Mouse (Mus musculus) embryonic fibroblast, embryonic 13.5 days (primary cell): ENCODE measurements around the gene Vmn2r59. TPM values are rescaled to one million over a fixed set of nuclear protein-coding genes. Genes with fewer than 3 reads are reported as not detected.
"Not testable (repeated sequence)": the region's sequence is repeated elsewhere in the genome, so short reads cannot be mapped to it uniquely, and the experiment has no call there.

Source experiments
- H3K27ac ChIP-seq: 2 replicates; pipeline ENCODE4 v1.5.1; 2012; ENCODE audit warnings: low read length, control low read depth, inconsistent platforms; ENCODE audit not compliant: insufficient read depth
- H3K4me1 ChIP-seq: 2 replicates; pipeline ENCODE4 v1.6.1; 2011; ENCODE audit warnings: low read length; ENCODE audit not compliant: control insufficient read depth, insufficient read depth
- H3K4me3 ChIP-seq: 2 replicates; pipeline ENCODE4 v1.5.1; 2011; ENCODE audit warnings: mild to moderate bottlenecking, control low read depth, low read length; ENCODE audit not compliant: insufficient read depth
- CTCF ChIP-seq: IDR thresholded peaks from 2 replicates; pipeline ENCODE4 v1.5.1; 2011; ENCODE audit warnings: mild to moderate bottlenecking, control low read depth, low read length, moderate library complexity, borderline replicate concordance; ENCODE audit not compliant: insufficient read depth
- POLR2A ChIP-seq: IDR thresholded peaks from 2 replicates; pipeline ENCODE4 v1.6.1; 2011; ENCODE audit warnings: low read depth, mild to moderate bottlenecking, control low read depth, low read length, moderate library complexity
- polyA plus RNA-seq: library from polyadenylated mRNA; stranded (reverse); fragments of >200 nt; gene quantifications from 2 replicates; pipeline ENCODE4 v1.2.4, GENCODE M21; 2011; ENCODE audit warnings: low read depth; ENCODE audit not compliant: missing spikeins, insufficient read length

Gene Vmn2r59
- polyA plus RNA-seq = 0.05 TPM in 1 of 2 replicates, not detected in the other

DNA sequence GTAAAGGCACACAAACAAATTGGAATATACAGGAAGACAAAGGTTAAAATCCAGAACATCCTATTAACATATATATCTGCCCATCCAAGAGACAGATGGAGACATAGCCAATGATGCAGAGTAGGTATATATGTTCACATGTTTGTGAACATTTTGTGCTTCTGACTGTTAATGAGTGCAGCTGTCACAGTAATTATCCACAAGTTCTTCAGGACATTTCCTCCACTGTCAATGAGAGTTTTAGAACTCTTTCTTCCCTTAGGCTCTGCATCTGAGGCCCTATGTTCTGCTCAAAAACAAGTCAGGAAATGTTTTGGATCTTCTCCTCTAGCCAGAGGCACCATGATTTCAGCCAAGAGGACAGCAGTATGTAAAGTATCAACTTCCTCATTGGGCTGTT is at the start of gene Vmn2r59:
Vmn2r59 (minus strand) TSS at position 101 of the 400 bp plus-strand sequence.
- no peak within 1 kb of the TSS for H3K27ac ChIP-seq
- H3K4me1 ChIP-seq = no peaks in the 10 kb centered on the region
- no peak for TF ChIP-seq POLR2A
- TF ChIP-seq CTCF = no peak
- H3K4me3 ChIP-seq = no peak within 1 kb of the TSS

- TF ChIP-seq CTCF (no peak), POLR2A (no peak)
- Histone ChIP-seq H3K4me1 (no peaks in the 10 kb centered on the region), H3K4me3 (no peak within 1 kb of the TSS), H3K27ac (no peak within 1 kb of the TSS)
Observed at GRCm38 (mm10) chr7:42107470-42107869, 48.6 kb upstream of the Vmn2r59 start, which contains the start of gene Vmn2r60. Gene Vmn2r60, plus strand, starts transcription at chr7:42107770.

DNA sequence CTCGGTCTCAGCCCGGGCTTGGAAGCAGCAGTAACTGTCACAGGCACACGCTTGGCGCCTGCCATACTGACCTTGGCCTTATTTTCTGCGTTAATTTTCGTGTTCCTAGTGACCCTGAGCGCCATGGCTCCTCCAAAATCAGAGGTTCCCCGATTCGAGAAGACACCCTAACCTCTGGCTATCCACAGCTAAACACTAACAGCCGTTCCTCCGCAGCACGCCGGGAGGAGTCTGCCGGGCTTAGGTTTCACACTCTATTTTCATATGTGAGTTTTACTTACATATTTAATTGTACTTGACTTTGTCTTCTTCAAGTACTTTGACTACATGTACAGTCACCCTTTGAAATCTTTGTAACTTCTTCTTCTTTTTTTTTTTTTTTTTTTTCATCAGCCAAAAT is 48.2 kb upstream of the Vmn2r59 start:
- not testable (repeated sequence) for H3K4me3 ChIP-seq, H3K27ac ChIP-seq, H3K4me1 ChIP-seq

Other genes starting within 250 kb of the Vmn2r59 start
- gene Vmn2r58, start 186.3 kb downstream of the Vmn2r59 start, polyA plus RNA-seq = not detected in 2 replicates
- not detected in 2 replicates for gene Vmn2r60, start 48.7 kb upstream of the Vmn2r59 start, polyA plus RNA-seq
- gene Vmn2r61, start 201.0 kb upstream of the Vmn2r59 start, polyA plus RNA-seq = not detected in 2 replicates